Mouse (Mus musculus) lung, postnatal 0 days (tissue): ENCODE results near the gene Man2b1.

Experiments used
- CTCF ChIP-seq: IDR thresholded peaks from 2 replicates; pipeline ENCODE4 v1.5.1; 2016; ENCODE audit warnings: antibody characterized with exemption, mild to moderate bottlenecking
- EP300 ChIP-seq: IDR thresholded peaks from 2 replicates; pipeline ENCODE4 v1.6.1; 2016; ENCODE audit warnings: antibody characterized with exemption, mild to moderate bottlenecking, control low read depth

- no peak for TF ChIP-seq EP300
- TF ChIP-seq CTCF, result no peak
These were observed 45.7 kb upstream of the Man2b1 start for GRCm38 (mm10) chr8:85037366-85037680.
